25 mouse cellular contexts compared by ENCODE assay signal in the genomic region with DNA sequence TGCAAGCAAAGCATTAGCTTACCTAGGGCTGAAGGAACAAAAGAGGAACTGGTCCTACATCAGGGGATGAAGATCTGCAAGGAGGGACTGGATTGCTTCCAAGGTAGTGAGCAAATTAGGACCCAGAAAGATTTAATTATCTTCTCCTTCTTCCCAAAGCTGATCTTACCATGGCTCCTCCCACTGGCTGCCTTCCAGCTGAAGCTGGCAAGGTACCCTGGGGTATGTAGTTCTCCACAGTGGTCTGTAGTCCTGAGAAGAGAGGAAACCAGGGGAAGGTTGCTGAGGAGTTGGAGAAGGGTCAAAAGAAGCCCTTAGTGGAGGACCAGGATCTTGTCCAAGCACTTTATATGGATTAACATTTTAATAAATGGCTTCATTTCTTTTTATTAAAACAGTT.
A peak's percentile ranks its signal among the peaks of the same experiment; 100 is the strongest.
DNase-seq lines count a peak whose midpoint lies in the region; ATAC-seq and TF ChIP-seq lines count a peak whose summit lies in the region.
"Had no signal": no experiment of that assay in that cellular context is flagged by ENCODE, and none has a peak within 500 bp of the region (broad histone marks: within the 10 kb centered on the region; RNA-seq: fewer than 3 reads in every experiment).

No protein-coding gene starts in this region.

- no peak overlapping the region for H3K4me3 ChIP-seq in embryonic facial prominence, embryonic 14.5 days (ENCODE audit: low read depth, low read length)
- no peak overlapping the region for H3K4me3 ChIP-seq in embryonic facial prominence, embryonic 10.5 days
- no peak overlapping the region for H3K4me3 ChIP-seq in kidney, embryonic 14.5 days (ENCODE audit: low read length)
- H3K4me3 ChIP-seq in lung, embryonic 14.5 days (ENCODE audit: low read depth, low read length) = no peak overlapping the region
- H3K4me3 ChIP-seq: embryonic facial prominence, embryonic 15.5 days; heart, embryonic 10.5 days; hindbrain, embryonic 15.5 days; intestine, embryonic 15.5 days; liver, embryonic 13.5 days; lung, embryonic 15.5 days; midbrain, embryonic 15.5 days; neural tube, embryonic 12.5 days; stomach, embryonic 15.5 days had no signal

- H3K27me3 ChIP-seq in embryonic facial prominence, embryonic 14.5 days (replicated peaks; ENCODE audit: control insufficient read depth, insufficient read depth, low read length) = no peaks in the 10 kb centered on the region
- no peaks in the 10 kb centered on the region for H3K27me3 ChIP-seq in embryonic facial prominence, embryonic 10.5 days (replicated peaks; ENCODE audit: low read depth, poor library complexity, severe bottlenecking)
- no peaks in the 10 kb centered on the region for H3K27me3 ChIP-seq in kidney, embryonic 14.5 days (ENCODE audit: control insufficient read depth, insufficient read depth, low read length)
- H3K27me3 ChIP-seq in lung, embryonic 14.5 days (ENCODE audit: insufficient read depth, low read length) = no peaks in the 10 kb centered on the region
- H3K27me3 ChIP-seq: embryonic facial prominence, embryonic 15.5 days; hindbrain, embryonic 15.5 days; intestine, embryonic 15.5 days; liver, embryonic 13.5 days; lung, embryonic 15.5 days; midbrain, embryonic 15.5 days; neural tube, embryonic 12.5 days; Patski; stomach, embryonic 15.5 days had no signal

- peak; percentile 8 for DNase-seq in embryonic facial prominence, embryonic 14.5 days (ENCODE audit: low spot score)
- DNase-seq in embryonic facial prominence, embryonic 10.5 days (ENCODE audit: low spot score) = no peak
- DNase-seq in kidney, postnatal 10 days = peak; percentile 6
- DNase-seq in lung, embryonic 14.5 days = peak; percentile 11
- no peak for DNase-seq in lung, postnatal 36 days
- DNase-seq in brain, embryonic 14.5 days (ENCODE audit: low read depth) = peak; percentile 65
- DNase-seq: adrenal gland, postnatal 36 days; cerebellum, adult 11 months; cerebellum, postnatal 36 days; embryo, embryonic 11 days; heart, postnatal 4 days; liver, embryonic 13.5 days; thymus, adult 2 months; thymus, postnatal 4 days had no signal

- H3K9ac ChIP-seq in embryonic facial prominence, embryonic 14.5 days (ENCODE audit: low read depth, low read length) = no peak overlapping the region
- H3K9ac ChIP-seq in kidney, embryonic 14.5 days (ENCODE audit: low read depth, low read length) = no peak overlapping the region
- H3K9ac ChIP-seq in lung, embryonic 14.5 days = no peak overlapping the region
- H3K9ac ChIP-seq: embryonic facial prominence, embryonic 15.5 days; hindbrain, embryonic 15.5 days; intestine, embryonic 15.5 days; liver, embryonic 13.5 days; lung, embryonic 15.5 days; midbrain, embryonic 15.5 days; neural tube, embryonic 12.5 days; stomach, embryonic 15.5 days had no signal

- no peak overlapping the region for H3K27ac ChIP-seq in embryonic facial prominence, embryonic 14.5 days (replicated peaks; ENCODE audit: low read depth, low read length)
- H3K27ac ChIP-seq in embryonic facial prominence, embryonic 10.5 days (replicated peaks) = no peak overlapping the region
- H3K27ac ChIP-seq in kidney, embryonic 14.5 days (ENCODE audit: low read depth, low read length) = no peak overlapping the region
- no peak overlapping the region for H3K27ac ChIP-seq in lung, embryonic 14.5 days (ENCODE audit: low read depth)
- H3K27ac ChIP-seq: embryonic facial prominence, embryonic 15.5 days; heart, embryonic 10.5 days; hindbrain, embryonic 15.5 days; intestine, embryonic 15.5 days; liver, embryonic 13.5 days; lung, embryonic 15.5 days; macrophage; midbrain, embryonic 15.5 days; neural tube, embryonic 12.5 days; stomach, embryonic 15.5 days had no signal

- no peaks in the 10 kb centered on the region for H3K36me3 ChIP-seq in embryonic facial prominence, embryonic 14.5 days (ENCODE audit: control insufficient read depth, insufficient read depth, low read length)
- no peaks in the 10 kb centered on the region for H3K36me3 ChIP-seq in embryonic facial prominence, embryonic 10.5 days (replicated peaks)
- H3K36me3 ChIP-seq in kidney, embryonic 14.5 days (ENCODE audit: control insufficient read depth, insufficient read depth, low read length) = no peaks in the 10 kb centered on the region
- H3K36me3 ChIP-seq in lung, embryonic 14.5 days (ENCODE audit: insufficient read depth) = no peaks in the 10 kb centered on the region
- H3K36me3 ChIP-seq: embryonic facial prominence, embryonic 15.5 days; heart, embryonic 10.5 days; hindbrain, embryonic 15.5 days; intestine, embryonic 15.5 days; liver, embryonic 13.5 days; lung, embryonic 15.5 days; midbrain, embryonic 15.5 days; neural tube, embryonic 12.5 days; stomach, embryonic 15.5 days had no signal

- H3K4me2 ChIP-seq in embryonic facial prominence, embryonic 14.5 days (ENCODE audit: low read depth, low read length) = no peak overlapping the region
- H3K4me2 ChIP-seq in kidney, embryonic 14.5 days (replicated peaks; ENCODE audit: low read depth, low read length) = no peak overlapping the region
- H3K4me2 ChIP-seq in lung, embryonic 14.5 days = no peak overlapping the region
- H3K4me2 ChIP-seq: embryonic facial prominence, embryonic 15.5 days; hindbrain, embryonic 15.5 days; intestine, embryonic 15.5 days; liver, embryonic 13.5 days; lung, embryonic 15.5 days; midbrain, embryonic 15.5 days; neural tube, embryonic 12.5 days; stomach, embryonic 15.5 days had no signal

- H3K9me3 ChIP-seq in embryonic facial prominence, embryonic 14.5 days (ENCODE audit: control insufficient read depth, low read length) = no peaks in the 10 kb centered on the region
- H3K9me3 ChIP-seq in embryonic facial prominence, embryonic 10.5 days = no peaks in the 10 kb centered on the region
- H3K9me3 ChIP-seq in kidney, embryonic 14.5 days (ENCODE audit: control insufficient read depth, low read length) = no peaks in the 10 kb centered on the region
- no peaks in the 10 kb centered on the region for H3K9me3 ChIP-seq in lung, embryonic 14.5 days (ENCODE audit: low read depth, low read length)
- H3K9me3 ChIP-seq: embryonic facial prominence, embryonic 15.5 days; heart, embryonic 10.5 days; hindbrain, embryonic 15.5 days; intestine, embryonic 15.5 days; liver, embryonic 13.5 days; lung, embryonic 15.5 days; midbrain, embryonic 15.5 days; neural tube, embryonic 12.5 days; stomach, embryonic 15.5 days had no signal

- no peak for TF ChIP-seq POLR2A in brain, embryonic 14.5 days (IDR thresholded peaks at IDR 0.05; ENCODE audit: borderline replicate concordance, extremely low read depth, insufficient read depth, insufficient read length, poor library complexity, severe bottlenecking)

- no peak for TF ChIP-seq CTCF in lung, embryonic 14.5 days (IDR thresholded peaks at IDR 0.05; ENCODE audit: low read depth)
- no peak for TF ChIP-seq CTCF in brain, embryonic 14.5 days (IDR thresholded peaks at IDR 0.05; ENCODE audit: borderline replicate concordance, extremely low read depth, insufficient read depth, insufficient read length)

- H3K4me1 ChIP-seq in embryonic facial prominence, embryonic 14.5 days (ENCODE audit: control insufficient read depth, insufficient read depth, low read length) = no peaks in the 10 kb centered on the region
- H3K4me1 ChIP-seq in embryonic facial prominence, embryonic 10.5 days = no peaks in the 10 kb centered on the region
- H3K4me1 ChIP-seq in kidney, embryonic 14.5 days (ENCODE audit: control insufficient read depth, insufficient read depth, low read length) = no peaks in the 10 kb centered on the region
- H3K4me1 ChIP-seq in lung, embryonic 14.5 days (ENCODE audit: insufficient read depth) = no peaks in the 10 kb centered on the region
- H3K4me1 ChIP-seq: embryonic facial prominence, embryonic 15.5 days; heart, embryonic 10.5 days; hindbrain, embryonic 15.5 days; intestine, embryonic 15.5 days; liver, embryonic 13.5 days; midbrain, embryonic 15.5 days; neural tube, embryonic 12.5 days; stomach, embryonic 15.5 days had no signal

- ATAC-seq in embryonic facial prominence, embryonic 14.5 days (ENCODE audit: low read depth) = no peak
- ATAC-seq in kidney, embryonic 14.5 days (ENCODE audit: low FRiP score, low TSS enrichment) = no peak
- no peak for ATAC-seq in lung, embryonic 14.5 days (ENCODE audit: insufficient read depth)
- ATAC-seq: intestine, embryonic 15.5 days; midbrain, embryonic 15.5 days; Patski had no signal

Comparison
In these comparisons a context has a peak if more than half of its experiments do, and no peak if none do; other contexts are left out.
1. DNase-seq: peak in embryonic facial prominence, embryonic 14.5 days (single experiment), kidney, postnatal 10 days (single experiment), lung, embryonic 14.5 days (single experiment) and brain, embryonic 14.5 days (single experiment); none in embryonic facial prominence, embryonic 10.5 days (single experiment) and lung, postnatal 36 days (single experiment).